Mouse (Mus musculus) testis, adult 2 months (tissue): ENCODE data around the gene Magi1.

Experiments used
- CTCF ChIP-seq: fragments of 200-500 bp; IDR thresholded peaks from 2 replicates; pipeline ENCODE4 v1.5.1; 2012; ENCODE audit warnings: low read depth, mild to moderate bottlenecking, inconsistent platforms, low read length, moderate library complexity; ENCODE audit not compliant: control insufficient read depth, insufficient read depth, insufficient replicate concordance
- POLR2A ChIP-seq: fragments of 200-500 bp; IDR thresholded peaks from 2 replicates; pipeline ENCODE4 v1.6.1; 2012; ENCODE audit warnings: low read depth, mild to moderate bottlenecking, inconsistent platforms, low read length, moderate library complexity; ENCODE audit not compliant: control insufficient read depth

DNA sequence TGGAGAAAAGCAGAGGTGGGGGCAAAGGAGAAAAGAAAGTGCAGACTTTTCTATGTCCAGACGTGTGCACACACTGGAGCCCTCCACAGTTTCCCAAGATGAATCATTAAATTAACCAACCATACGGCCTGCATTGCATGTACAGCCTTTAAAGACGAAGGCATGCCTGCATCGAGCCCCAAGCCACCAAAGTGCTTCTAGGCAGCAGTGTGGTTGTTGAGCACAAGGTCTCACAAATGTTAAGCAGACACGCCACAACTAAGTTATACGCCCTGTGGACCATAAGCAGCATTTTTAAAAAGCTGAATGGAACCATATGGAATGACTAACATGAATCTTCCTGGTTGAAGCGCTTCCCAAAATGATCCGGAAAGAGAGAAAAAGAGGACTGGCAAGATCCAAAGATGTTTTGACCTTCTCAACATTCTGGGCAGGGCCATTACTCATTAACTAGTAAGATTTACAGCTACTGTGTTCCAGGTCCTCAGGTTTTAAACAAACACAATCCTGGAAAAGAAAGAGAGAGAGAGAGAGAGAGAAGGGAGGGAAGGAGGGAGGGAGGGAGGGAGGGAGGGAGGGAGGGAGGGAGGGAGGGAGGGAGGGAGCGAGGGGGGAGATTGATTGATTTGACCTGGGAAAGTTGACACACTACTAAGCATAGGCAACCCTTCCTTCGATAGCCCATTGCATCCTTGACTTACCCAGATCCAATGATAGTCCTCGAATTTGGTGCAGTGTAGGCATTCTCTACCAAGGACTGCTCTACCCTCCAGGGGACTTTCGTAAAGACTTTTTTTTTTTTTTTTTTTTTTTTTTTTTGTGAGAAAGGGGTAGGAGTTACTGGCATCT, 26.5 kb downstream of the Magi1 start:
- TF ChIP-seq CTCF, result no peak
- no peak for TF ChIP-seq POLR2A
